Mouse (Mus musculus) liver, postnatal 0 days (tissue): ENCODE measurements around the gene Rfx1.

Experiments used
- CTCF ChIP-seq: sonication (generic); IDR thresholded peaks from 2 replicates; pipeline ENCODE4 v1.5.1; 2016; ENCODE audit warnings: antibody characterized with exemption, low read depth
- EP300 ChIP-seq: IDR thresholded peaks from 2 replicates; pipeline ENCODE4 v1.6.1; 2016; ENCODE audit warnings: antibody characterized with exemption, low read depth, mild to moderate bottlenecking

- TF ChIP-seq CTCF (no peak), EP300 (no peak)
These were observed 55.5 kb downstream of the Rfx1 start for GRCm38 (mm10) chr8:84122151-84122550.
